Mouse (Mus musculus): ENCODE data around the gene Cdk20. TPM values are rescaled to one million over a fixed set of nuclear protein-coding genes. Genes with fewer than 3 reads are reported as not detected.

The Cdk20 gene
- total and polyA plus RNA-seq, 3 experiments, result 2.5 to 6.2 (median 2.9) TPM

DNA sequence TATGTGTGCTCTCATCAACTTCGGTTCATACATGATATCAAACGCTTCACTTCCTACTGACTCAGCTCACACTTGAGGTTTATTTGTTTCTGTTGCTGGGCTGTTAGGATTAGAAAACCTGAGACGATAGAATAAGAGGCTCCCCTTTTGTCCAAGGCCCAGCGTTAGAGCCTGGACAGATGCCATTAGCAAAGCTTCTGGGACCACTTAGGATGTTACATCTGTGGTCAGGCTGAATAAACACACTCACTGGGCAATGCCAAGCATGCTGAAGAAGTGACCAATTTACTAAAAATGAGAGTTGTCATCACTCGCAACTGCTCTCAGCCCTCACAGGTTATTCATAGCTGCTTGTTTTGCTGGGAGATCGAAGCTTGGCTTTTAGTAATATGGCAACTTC lies 57.8 kb downstream of the Cdk20 start:
- no peak overlapping the region for H3K27ac ChIP-seq
- no peak for TF ChIP-seq EP300 (IDR thresholded peaks at IDR 0.05; ENCODE audit: insufficient read depth, low read depth, low read length)
- TF ChIP-seq CTCF (IDR thresholded peaks at IDR 0.05), result no peak
- TF ChIP-seq POLR2A (IDR thresholded peaks at IDR 0.05; ENCODE audit: insufficient read depth, low read depth, low read length), result no peak
- H3K9ac ChIP-seq (ENCODE audit: low read depth, low read length), result no peak overlapping the region
- intact Hi-C loops (cut with DNase I), result no loop called here
- H3K4me3 ChIP-seq, result no peak overlapping the region
- H3K36me3 ChIP-seq (ENCODE audit: control insufficient read depth, insufficient read depth, low read length), result no peaks in the 10 kb centered on the region
- H3K79me2 ChIP-seq (replicated peaks; ENCODE audit: control insufficient read depth, insufficient read depth, low read length), result no peaks in the 10 kb centered on the region
- WGBS, result 63% methylated on average over 6 of the region's 6 CpGs
- no peaks in the 10 kb centered on the region for H3K27me3 ChIP-seq (ENCODE audit: control insufficient read depth, insufficient read depth, low read length)
- no peak for DNase-seq
- H3K4me1 ChIP-seq (ENCODE audit: control insufficient read depth, insufficient read depth, low read length), result no peaks in the 10 kb centered on the region

Other genes with a start within 250 kb of the Cdk20 start
- gene Cdc14b, start 157.0 kb upstream of the Cdk20 start, total RNA-seq (2021), result 1 to 10 TPM; 8.7 to 8.8 TPM
- 8.2 and 19.8 TPM in 2 replicates for gene Cdc14b, start 157.0 kb upstream of the Cdk20 start, polyA plus RNA-seq (2012; rRNA removed)
- gene Aaed1, start 119.6 kb upstream of the Cdk20 start, total RNA-seq (2021), result 10 to 100 TPM; 55.7 to 65.7 TPM
- 19.6 and 28.4 TPM in 2 replicates for gene Aaed1, start 119.6 kb upstream of the Cdk20 start, polyA plus RNA-seq (2012; rRNA removed)
- gene Ctsl, start 61.4 kb upstream of the Cdk20 start, total RNA-seq (2021), result 100 to 1,000 TPM; 221 to 288 TPM
- 90.0 and 166 TPM in 2 replicates for gene Ctsl, start 61.4 kb upstream of the Cdk20 start, polyA plus RNA-seq (2012; rRNA removed)
- not detected for gene Fam240b, start 65.5 kb downstream of the Cdk20 start, total RNA-seq (2021)
- not detected in 2 replicates for gene Fam240b, start 65.5 kb downstream of the Cdk20 start, polyA plus RNA-seq (2012; rRNA removed)

Measured in heart, adult 2 months (tissue).